ENCODE assay signal across 8 mouse cellular contexts in the genomic region with DNA sequence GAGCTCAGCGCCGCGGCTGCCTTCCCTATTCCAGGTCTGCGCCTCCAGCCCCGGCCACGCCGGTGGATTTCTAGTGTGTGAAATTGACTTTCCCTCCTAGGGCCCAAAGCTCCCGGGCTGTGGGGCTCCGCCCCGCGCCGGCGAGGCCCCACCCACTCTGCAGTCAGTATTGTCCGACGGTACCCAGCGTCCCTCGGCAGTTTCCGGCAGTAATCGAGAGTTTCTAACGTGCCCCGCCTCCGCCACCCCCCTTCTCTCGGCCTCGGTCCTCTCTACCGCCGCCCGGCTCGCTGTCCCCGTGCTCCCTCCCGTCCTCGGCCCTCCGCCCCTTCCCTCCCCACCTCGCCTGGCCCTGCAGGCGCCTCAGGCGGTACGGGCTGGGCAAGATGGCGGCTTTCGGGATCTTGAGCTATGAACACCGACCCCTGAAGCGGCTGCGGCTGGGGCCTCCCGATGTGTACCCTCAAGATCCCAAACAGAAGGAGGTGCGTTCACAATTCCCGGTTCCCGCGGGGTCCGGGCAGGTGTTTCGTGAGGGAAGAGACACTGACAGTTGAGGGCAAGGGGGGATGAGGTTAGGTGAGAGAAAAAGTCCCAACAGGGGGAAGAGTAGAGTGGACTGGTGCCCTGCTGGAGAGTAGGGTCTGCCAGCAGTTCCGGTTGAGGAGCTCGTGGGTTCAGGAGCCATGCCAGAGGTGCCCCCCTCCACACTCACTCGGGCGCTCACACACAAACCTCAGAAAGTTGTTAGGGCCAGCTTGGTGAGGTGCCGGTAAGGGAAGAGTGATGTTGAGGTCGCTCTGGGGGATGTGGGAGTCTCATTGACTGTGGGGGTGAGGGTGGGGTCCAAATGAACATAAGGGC. TPM values are rescaled to one million over a fixed set of nuclear protein-coding genes. Genes with fewer than 3 reads are reported as not detected.
A peak's percentile ranks its signal among the peaks of the same experiment; 100 is the strongest.
DNase-seq lines count a peak whose midpoint lies in the region; ATAC-seq and TF ChIP-seq lines count a peak whose summit lies in the region.

A gene (plus strand): TSS at position 156 of the 864 bp plus-strand sequence.

- peak within 1 kb of the TSS; percentile 59 for H3K4me2 ChIP-seq in hindbrain, postnatal 0 days (ENCODE audit: low read depth, low read length)

- no peaks in the 10 kb centered on the region for H3K36me3 ChIP-seq in hindbrain, postnatal 0 days (ENCODE audit: insufficient read depth, low read length)

- no peak for TF ChIP-seq CTCF in gastrocnemius, adult 2 months (IDR thresholded peaks at IDR 0.05)
- no peak for TF ChIP-seq CTCF in hindbrain, postnatal 0 days (IDR thresholded peaks at IDR 0.05; ENCODE audit: low read depth)
- TF ChIP-seq CTCF in left cerebral cortex, adult 2 months (IDR thresholded peaks at IDR 0.05) = no peak

- peak within 1 kb of the TSS; percentile 73 for H3K4me3 ChIP-seq in gastrocnemius, adult 2 months
- H3K4me3 ChIP-seq in hindbrain, postnatal 0 days (ENCODE audit: low read length) = peak within 1 kb of the TSS; percentile 49
- H3K4me3 ChIP-seq in left cerebral cortex, adult 2 months = peak within 1 kb of the TSS; percentile 60

- WGBS in hindbrain, postnatal 0 days = 25% methylated on average over 54 of the region's 54 CpGs

- no peaks in the 10 kb centered on the region for H3K4me1 ChIP-seq in hindbrain, postnatal 0 days (ENCODE audit: insufficient read depth, low read length)

- intact Hi-C loops in gastrocnemius, adult 2 months (cut with DNase I) = loop anchor here (2.0 kb wide), 1 partner anchor 19 kb away; a partner anchor contains a TSS
- intact Hi-C loops in left cerebral cortex, adult 2 months (cut with DNase I) = loop anchor here (1.0 to 5.0 kb wide), 2 partner anchors 20 to 52 kb away; a partner anchor contains a TSS

- H3K9me3 ChIP-seq in hindbrain, postnatal 0 days (ENCODE audit: low read length) = no peaks in the 10 kb centered on the region

- peak; percentile 98 for ATAC-seq in hindbrain, postnatal 0 days
- ATAC-seq in megakaryocyte, adult 5-6 weeks (ENCODE audit: poor library complexity, severe bottlenecking) = peak; percentile 99

- DNase-seq in WW6 (ENCODE audit: low read depth, low spot score) = peak; percentile 58
- DNase-seq in cerebellum, postnatal 4 days (ENCODE audit: low spot score in 2 of 2) = peak; percentile 61 to 81
- DNase-seq in gastrocnemius, adult 2 months = peak; percentile 94
- DNase-seq in hindbrain, postnatal 0 days (ENCODE audit: low spot score) = peak; percentile 90
- DNase-seq in left cerebral cortex, adult 2 months (ENCODE audit: extremely low spot score in 1 of 2, low spot score in 2 of 2) = peak; percentile 76 to 80
- DNase-seq in right cerebral cortex, adult 2 months (ENCODE audit: low spot score in 2 of 2) = peak; percentile 72 to 77
- DNase-seq in urinary bladder, postnatal 14 days (ENCODE audit: low spot score) = peak; percentile 91

- peak within 1 kb of the TSS; percentile 62 for H3K9ac ChIP-seq in hindbrain, postnatal 0 days (replicated peaks; ENCODE audit: low read length)

- no peaks in the 10 kb centered on the region for H3K27me3 ChIP-seq in hindbrain, postnatal 0 days (ENCODE audit: insufficient read depth, low read length)

- peak within 1 kb of the TSS; percentile 91 for H3K27ac ChIP-seq in gastrocnemius, adult 2 months
- peak within 1 kb of the TSS; percentile 73 for H3K27ac ChIP-seq in hindbrain, postnatal 0 days
- peak within 1 kb of the TSS; percentile 62 for H3K27ac ChIP-seq in left cerebral cortex, adult 2 months

RNA-seq across cellular contexts. Expression of the gene that starts here (rescaled TPM):
- total RNA-seq in gastrocnemius, adult 2 months (2021) = 10 to 100 TPM; 17.2 to 19.4 TPM
- 50.0 and 64.9 TPM in 2 replicates for total RNA-seq in hindbrain, postnatal 0 days (2014; rRNA removed)
- 19.0 TPM in 2 replicates for polyA plus RNA-seq in hindbrain, postnatal 0 days (2015; fragmentation: Nextera tagmentation; extraction: Ambion mirVana)
- 10 to 100 TPM; 21.8 to 25.8 TPM for total RNA-seq in left cerebral cortex, adult 2 months (2021)
- total RNA-seq in megakaryocyte, adult 5-6 weeks (2015) = 46.8 and 63.7 TPM in 2 replicates
- total RNA-seq in megakaryocyte, adult 5-6 weeks (2017) = 28.7 and 37.4 TPM in 2 replicates

Comparison
In these comparisons a context has a peak if more than half of its experiments do, and no peak if none do; other contexts are left out.
1. Peak in every context shown above with its lines: DNase-seq, ATAC-seq, H3K4me3 ChIP-seq and H3K27ac ChIP-seq.